Mouse (Mus musculus) common myeloid progenitor, adult 5-6 weeks (primary cell): ENCODE results near the gene Osbpl7. TPM values are rescaled to one million over a fixed set of nuclear protein-coding genes. Genes with fewer than 3 reads are reported as not detected.

Experiments used
- total RNA-seq: library from RNA; stranded (forward); fragments of 200-1000, 187-1606 nt; gene quantifications from 2 replicates; pipeline ENCODE4 v1.2.3, GENCODE M21; 2017

The Osbpl7 gene
- total RNA-seq, 1 experiment from 2014 or later = 11.1 TPM

Other genes with a start within 250 kb of the Osbpl7 start
- gene Nfe2l1, start 220.7 kb upstream of the Osbpl7 start, total RNA-seq = 43.3 and 48.5 TPM in 2 replicates
- gene Copz2, start 200.8 kb upstream of the Osbpl7 start, total RNA-seq = 1.6 and 8.9 TPM in 2 replicates
- 38.2 and 47.8 TPM in 2 replicates for gene Cdk5rap3, start 134.1 kb upstream of the Osbpl7 start, total RNA-seq
- gene Prr15l, start 122.5 kb upstream of the Osbpl7 start, total RNA-seq = 0.58 TPM in 1 of 2 replicates, not detected in the other
- gene Pnpo, start 106.6 kb upstream of the Osbpl7 start, total RNA-seq = 24.8 and 31.9 TPM in 2 replicates
- 3.2 and 3.6 TPM in 2 replicates for gene Sp2, start 67.7 kb upstream of the Osbpl7 start, total RNA-seq
- 0.59 TPM in 1 of 2 replicates, not detected in the other for gene Sp6, start 37.2 kb upstream of the Osbpl7 start, total RNA-seq
- gene Scrn2, start 20.7 kb upstream of the Osbpl7 start, total RNA-seq = 18.4 and 21.5 TPM in 2 replicates
- 0.64 and 2.0 TPM in 2 replicates for gene Lrrc46, start 9.2 kb upstream of the Osbpl7 start, total RNA-seq
- gene Mrpl10, start 9.1 kb upstream of the Osbpl7 start, total RNA-seq = 15.2 and 17.0 TPM in 2 replicates
- gene Tbx21, start 64.7 kb downstream of the Osbpl7 start, total RNA-seq = 0.59 TPM in 1 of 2 replicates, not detected in the other
- 0.78 and 2.5 TPM in 2 replicates for gene Tbkbp1, start 100.9 kb downstream of the Osbpl7 start, total RNA-seq
- 350 and 405 TPM in 2 replicates for gene Kpnb1, start 137.3 kb downstream of the Osbpl7 start, total RNA-seq
- gene Npepps, start 230.0 kb downstream of the Osbpl7 start, total RNA-seq = 24.8 and 30.6 TPM in 2 replicates